Mouse (Mus musculus) left cerebral cortex, adult 11 months (tissue): Measurements from ENCODE around the gene Trim15.

Source experiments
- DNase-seq: peaks from one replicate; pipeline ENCODE4 v3.0.0; 2022; ENCODE audit warnings: low spot score

The Trim15 gene

DNA sequence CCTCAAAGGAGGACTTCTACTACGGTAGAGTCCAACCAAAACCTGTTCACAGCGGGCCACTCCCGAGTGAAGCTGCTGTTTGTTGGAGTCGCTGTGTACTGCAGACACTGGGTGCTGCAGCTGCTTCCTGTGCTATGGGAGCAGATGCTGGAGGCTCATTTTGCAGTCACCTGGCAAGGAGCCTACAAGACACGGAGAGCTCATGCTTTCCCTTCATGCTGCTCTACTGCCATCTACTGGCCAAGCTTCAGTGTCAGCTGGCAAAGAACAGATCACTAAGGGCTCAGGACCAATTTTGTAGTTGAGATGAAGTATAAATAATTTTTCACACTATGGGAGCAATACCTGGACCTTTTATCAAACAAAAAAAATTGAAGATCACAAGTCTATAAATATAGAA lies 41.0 kb downstream of the Trim15 start:
- DNase-seq: peak; percentile 84

- DNase-seq: no peak
Observed at GRCm38 (mm10) chr17:36825525-36825924, 41.5 kb downstream of the Trim15 start.

- DNase-seq: peak; percentile 37
Observed at GRCm38 (mm10) chr17:36824005-36824404, 43.0 kb downstream of the Trim15 start.

DNA sequence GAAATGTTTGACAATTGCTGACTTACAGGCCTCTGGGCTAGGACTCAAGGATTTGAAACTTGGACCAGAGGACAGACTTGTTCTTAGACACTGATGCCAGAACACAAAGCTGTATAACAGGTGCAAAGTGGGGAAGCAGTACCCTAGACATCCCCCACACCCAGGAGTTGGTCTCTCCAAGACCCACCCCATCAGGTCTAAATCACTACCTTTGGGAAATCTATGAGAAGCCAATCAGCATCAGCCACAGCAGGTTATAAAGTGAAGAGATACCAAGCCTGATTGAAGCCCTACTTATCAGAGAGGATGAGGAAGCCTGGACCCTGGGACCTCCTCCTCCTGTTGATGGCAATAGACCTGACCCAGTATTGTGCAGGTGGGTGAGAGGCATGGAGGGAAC lies 55.1 kb downstream of the Trim15 start, which contains the start of gene H2-M10.6:
Gene H2-M10.6, plus strand, starts transcription at position 301 of the 400 bp plus-strand sequence.
- no peak for DNase-seq
